Mouse (Mus musculus) testis, postnatal 10 days (tissue): ENCODE measurements around the gene 4930503B20Rik.

ENCODE experiments used
- DNase-seq: peaks from one replicate; pipeline ENCODE4 v3.0.0; 2021; ENCODE audit warnings: low spot score

4930503B20Rik gene

DNA sequence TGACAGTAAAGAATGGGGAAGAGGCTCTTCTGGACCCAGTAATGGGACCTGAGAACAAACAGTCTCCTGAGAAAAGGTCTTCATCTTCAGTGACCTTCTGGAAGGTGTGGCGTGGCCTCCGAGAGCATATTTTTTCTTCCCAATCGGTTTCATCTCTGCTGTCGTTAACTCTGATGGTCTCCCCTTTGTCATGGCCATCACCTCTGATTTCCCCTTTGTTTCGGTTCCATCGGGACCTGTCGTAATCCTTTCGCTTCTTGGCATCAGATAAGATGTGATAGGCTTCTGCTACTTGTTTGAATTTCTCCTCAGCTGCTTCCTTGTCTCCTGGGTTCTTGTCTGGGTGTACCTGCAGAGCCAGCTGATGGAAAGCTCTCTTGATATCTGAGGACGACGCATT lies 401 bp downstream of the 4930503B20Rik start:
- DNase-seq = no peak

DNA sequence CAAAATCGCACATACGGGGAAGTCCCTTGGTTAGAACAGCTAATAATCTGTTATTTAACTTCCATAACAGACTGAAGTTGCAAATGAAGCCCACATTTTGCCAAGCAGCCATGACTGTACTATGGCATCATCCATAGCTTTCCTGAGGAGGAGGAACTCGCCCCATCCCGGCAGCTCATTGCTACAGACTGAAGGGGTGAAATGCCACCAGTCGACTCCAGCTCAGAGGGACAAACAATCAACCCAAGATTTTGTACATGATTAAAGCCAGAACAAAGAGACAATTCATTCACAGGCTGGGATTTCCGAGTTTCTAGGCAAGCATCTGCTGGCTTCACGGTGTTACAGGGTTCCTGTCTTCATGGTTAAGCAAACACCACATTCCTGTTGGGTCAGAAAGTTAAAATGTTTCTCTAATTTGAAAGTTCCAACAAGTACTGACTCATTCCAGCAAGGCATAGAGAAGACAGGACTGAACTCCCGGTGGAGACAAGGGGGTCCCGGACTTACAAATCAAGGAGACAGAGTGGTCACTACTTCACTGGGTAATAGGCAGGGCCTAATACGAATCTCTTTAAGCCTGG lies 1.7 kb downstream of the 4930503B20Rik start:
- DNase-seq = no peak

DNA sequence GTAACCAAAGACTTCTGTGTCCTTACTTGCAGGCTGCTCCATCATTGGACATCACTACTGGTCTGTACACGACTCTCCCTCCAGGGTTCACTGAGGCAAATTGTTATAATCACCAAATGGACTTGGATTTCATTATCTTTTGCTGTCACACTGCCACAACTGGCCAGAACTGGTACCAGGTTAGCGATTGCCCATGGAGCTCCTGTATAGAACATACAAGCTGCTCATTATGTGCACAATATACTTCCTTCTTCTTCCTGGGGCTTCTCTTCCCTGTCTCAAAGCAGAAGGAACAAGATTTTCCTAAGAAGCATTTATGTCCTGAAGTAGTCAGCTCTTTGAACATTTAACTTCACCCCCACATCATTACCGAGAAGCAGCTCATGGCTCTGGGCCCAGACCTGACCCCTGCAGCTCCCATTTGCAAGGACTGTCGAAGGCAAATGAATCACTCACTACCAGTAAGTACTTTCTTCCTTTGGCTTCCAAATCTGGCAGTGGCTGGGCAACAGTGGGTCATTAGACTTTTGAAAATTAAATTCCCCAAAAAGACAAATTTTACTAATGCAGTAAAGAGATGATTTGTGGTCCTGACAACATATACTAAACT lies 9.2 kb downstream of the 4930503B20Rik start:
- DNase-seq = no peak

DNA sequence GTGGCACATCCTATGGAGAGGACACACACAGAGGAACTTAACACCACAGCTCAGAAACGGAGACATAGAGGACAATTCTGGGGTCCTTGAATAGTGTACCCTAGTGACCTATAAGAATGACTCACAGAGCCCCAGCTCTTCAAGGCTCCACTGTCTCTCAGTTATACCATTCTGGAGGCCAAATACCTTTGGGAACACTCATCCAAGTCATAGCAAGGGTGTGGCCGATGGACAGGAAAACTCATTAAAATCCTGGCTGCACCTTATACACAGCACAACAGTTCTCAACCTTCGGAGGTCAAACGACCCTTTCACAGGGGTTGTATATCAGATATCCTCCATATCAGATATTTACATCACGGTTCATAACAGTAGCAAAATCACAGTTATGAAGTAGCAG lies 18.6 kb downstream of the 4930503B20Rik start:
- no peak for DNase-seq

DNA sequence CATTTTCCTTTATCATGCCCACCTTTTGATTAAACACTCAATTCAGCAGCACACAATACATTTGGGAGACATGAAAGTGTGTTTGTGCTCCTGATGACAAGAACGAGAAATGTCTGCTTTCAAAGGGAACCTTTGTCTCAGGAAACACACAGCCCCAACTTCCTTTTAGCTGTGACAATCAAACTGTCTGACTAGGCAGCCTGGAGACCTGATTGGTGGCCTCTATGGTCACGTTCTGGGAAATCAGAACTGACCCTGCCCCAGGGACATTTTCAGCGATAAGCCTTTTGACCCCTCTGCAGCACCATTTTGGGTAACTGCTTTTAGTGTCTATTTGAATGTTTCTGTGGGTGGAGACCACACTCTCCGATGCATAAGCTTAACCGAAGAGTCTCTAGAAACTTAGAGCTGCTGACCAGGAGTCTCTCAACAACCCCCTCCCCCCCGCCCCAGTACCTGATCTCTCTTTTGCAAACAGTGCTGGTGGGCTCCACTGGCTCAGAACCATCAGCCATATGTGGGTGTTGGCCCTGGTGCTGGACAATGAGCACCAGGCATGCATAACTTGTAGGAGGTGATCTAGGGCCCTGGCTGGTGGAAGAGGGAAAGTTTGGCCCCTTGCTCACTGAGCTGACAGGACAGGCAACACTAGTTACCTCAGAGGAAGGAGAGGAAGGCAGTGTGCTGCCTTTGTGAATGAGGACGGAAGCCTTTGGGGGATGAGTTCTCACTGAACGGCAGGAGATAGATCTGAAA lies 22.7 kb downstream of the 4930503B20Rik start:
- DNase-seq = no peak

DNA sequence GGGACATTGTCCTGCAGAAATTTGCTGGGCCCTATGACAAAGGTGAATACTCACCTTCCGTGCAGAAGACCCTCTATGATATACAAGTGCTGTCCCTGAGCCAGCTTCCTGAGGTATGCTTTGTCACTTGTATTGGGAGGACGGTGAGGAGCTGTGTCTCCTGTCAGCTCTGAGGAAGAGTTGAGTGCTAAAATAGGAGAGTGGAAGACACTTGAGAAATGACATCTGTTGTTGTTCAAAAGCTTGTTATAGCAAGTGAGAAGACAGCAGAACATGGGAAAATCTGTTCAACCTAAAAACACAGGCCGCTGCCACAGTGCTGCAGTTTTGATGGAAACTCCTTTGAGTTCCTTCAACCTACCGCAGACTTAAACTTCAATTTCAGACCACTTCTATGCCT lies 25.4 kb downstream of the 4930503B20Rik start:
- no peak for DNase-seq

DNA sequence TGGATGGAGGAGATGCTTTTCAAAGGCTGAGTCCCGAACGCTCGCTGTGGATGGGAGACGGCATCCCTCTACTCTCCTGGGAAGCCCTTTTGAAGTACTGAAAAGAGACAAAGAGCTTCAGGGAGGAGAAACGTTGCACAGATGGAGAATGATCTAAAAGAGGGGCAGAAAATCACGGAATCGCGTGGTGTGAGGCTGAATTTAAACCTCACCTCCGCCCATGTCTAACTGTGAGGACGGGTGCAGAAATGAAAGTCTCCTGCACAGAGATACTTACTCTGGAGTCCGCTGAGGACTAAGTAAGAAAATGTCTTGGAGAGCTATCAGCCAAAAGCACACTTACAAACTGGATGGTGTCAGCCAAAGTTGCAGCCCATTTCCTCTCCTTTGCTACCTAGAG lies 29.2 kb downstream of the 4930503B20Rik start:
- DNase-seq = no peak

DNA sequence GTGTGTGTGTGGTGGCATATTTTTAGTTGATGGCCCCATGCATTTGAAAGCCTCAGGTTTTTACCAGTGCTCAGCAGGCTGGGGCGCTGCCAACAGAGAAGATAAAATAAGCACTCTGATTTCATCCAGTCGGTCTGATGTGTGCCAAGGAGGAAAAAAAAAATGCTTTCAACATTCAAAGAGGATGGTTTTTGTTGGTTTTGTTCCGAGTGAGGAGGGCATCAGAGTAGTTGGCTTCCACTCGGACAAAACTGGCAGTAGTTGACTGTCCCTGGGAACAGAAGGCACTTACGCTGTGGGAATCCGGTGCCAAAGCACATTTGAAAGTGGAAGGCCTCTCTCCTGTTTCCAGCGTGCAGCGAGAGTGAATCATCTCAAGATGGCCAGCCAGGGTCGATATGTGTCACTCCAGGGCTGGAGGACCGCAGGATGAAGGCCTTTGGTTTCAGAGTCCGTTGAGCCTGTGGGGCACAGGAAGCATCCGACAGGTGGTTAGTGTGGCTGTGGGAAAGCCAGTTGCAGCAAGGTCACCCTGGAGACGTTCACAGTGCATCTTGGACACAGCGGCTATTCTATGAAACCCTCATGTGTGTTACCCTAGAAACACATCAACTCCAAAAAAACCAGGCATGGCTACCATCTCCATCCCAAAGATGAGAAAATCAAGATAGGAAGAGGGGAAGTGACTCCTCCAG lies 30.4 kb downstream of the 4930503B20Rik start:
- DNase-seq = no peak

DNA sequence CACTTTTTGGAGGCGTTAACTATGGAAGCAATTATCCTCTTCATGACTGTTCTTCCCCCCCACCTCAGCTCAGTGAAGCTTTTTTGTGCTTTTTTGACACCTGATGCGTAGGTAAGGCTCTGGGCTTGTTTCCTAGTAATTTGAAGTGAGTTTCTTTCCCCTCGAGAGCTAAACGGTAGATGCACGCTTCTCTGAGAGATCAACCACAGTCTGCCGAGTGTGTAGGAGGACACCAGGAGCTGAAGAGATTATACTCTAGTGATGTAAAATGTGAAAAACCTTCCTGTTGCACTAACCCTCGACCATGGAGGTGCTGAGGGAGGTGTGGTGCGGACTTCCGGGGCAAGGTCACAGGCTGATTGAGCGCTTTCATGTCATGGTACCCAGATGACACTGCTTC lies 31.0 kb downstream of the 4930503B20Rik start:
- no peak for DNase-seq

DNA sequence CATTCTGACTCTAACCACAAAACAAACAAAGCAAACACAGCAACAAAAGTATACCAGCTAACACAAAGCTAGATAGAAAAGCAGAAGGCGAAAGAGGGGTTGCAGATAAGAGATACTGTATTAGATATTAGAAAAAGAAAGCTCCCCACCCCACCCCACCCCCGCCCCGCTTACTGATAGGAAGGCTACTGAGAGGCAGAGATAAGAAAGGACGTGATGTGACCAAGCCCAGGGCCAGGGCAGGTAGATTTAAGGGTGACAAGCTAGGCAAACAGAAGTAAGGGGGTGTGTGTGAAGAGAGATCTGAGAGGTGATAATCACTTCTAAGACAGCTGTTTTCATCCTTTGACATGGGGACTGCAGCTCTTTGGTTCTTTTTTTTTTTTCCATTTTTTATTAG lies 32.8 kb downstream of the 4930503B20Rik start:
- DNase-seq = no peak

DNA sequence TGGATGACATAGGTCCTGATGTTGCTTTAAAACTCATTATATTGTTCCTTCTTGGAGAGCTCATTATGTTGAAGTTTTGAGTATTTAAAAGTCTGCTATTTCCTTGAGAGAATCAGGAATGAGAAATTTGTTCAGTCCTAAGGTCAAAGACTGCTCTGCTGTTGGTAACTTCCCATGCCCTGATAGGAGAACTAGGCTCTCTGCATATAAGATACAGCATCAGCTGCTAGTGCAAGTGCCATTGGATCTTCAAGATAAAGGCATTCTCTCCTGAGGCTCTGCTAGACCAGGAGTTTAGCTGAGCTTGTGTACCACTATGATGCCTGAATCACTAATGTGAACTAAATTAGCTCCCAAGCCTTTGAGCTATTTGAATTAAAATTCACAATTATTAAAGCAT lies 33.2 kb downstream of the 4930503B20Rik start:
- no peak for DNase-seq

DNA sequence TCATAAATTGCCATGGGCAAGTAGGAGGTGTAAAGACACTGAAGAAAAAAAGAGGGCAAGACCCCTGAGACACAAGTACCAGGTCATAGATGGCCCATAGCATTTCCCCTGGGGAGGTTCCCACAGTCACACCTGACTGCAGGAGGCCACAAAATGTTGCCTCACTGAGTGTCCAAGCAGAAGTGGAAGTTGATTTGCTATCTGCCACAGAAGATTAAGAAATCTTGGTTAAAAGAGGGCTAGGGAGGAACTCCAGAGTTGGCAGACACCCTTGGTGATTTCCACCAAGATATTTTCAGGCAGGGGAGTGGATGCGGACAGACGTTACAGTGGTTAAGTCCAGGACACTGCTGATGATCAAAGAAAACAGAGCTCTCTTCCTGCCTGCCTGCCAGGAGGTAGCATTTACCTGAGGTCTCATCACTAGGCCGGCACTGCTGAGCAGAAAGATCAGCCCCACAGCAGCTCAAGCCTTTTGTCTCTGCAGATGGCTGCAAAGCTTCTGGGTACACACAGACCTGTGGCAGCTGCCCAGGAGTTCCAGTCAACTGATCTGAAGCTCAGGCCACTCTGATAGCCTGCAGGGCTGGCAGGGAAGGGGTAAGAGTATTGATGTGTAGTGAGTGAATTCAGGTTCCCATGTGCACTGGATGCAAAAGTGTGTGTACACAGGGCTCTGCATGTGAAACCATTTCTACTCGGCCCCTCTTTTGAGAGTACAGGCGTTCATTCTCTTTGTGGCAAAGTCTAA lies 34.4 kb downstream of the 4930503B20Rik start:
- DNase-seq = no peak

DNA sequence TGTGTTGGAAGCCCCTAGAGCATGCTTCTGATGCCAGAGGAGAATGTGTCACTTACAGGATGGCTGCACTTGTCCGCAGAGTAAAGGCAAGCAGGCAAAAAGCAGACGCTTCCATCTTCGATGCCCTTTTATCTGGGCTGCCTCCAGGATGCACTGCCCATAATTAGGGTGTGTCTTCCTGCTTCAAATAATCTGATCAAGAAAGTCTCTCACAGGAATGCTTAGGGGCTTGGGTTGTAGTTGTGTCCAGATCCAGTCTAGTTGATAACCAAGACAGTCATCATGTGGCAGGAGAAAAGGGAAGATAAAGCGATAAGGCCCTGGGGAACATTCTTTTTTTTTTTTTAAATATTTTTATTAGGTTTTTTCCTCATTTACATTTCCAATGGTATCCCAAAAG lies 35.6 kb downstream of the 4930503B20Rik start, which contains the start of gene Dnase2b:
Dnase2b (minus strand) TSS at position 101 of the 400 bp plus-strand sequence.
- no peak for DNase-seq

DNA sequence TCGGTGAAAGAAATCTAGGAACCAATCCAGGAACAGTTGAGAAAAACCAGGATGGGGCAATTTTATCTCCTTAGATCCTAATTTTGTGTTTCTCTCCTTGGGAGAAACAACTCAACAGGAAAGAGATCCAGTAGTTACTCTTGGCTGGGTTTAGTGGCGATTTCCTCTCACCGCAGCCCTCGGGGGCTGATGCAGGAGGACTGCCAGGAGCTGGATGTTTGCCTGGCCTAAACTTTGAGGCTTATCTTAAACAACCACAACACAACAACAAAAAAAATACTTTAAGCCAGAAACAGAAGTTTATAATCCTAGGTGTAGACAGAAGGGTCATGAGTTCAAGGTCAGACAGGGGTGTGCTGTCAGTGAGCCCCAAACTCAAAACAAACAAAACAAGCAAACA lies 39.3 kb downstream of the 4930503B20Rik start:
- DNase-seq = no peak

DNA sequence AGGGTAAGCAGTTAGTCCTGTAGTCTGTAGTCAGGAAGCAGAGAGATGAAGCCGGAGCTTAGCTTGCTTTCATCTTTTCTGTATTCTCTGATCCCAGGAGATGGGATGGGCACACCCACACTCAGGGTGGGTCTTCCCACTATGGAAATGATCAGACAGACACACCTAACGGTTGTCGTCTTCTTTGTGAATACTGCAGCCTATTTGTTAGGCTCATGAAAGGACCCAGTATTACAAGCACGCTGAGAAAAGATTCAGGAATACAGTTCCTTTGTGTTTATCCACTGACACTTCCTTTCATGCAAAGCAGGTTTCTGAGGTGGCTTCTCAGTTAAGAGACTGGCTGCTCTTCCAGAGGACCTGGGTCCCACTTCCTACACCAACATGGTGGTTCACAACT lies 39.9 kb downstream of the 4930503B20Rik start:
- no peak for DNase-seq

DNA sequence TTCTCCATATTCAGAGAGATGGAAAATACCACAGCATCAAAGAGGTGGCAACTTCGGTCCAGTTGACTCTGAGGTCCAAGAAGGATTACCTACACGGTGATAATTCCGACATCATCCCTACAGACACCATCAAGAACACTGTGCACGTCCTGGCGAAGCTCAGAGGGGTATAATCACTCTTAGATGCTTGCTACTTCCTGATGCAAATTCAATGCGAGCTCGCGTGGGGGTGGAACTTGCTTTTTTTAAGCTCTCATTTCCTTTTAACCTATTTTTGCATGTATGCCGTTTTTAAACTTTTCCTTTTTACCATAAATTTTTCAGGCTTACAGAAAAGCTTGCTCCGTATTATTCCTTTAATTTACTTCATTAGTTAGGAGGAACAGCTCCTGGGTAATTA lies 40.8 kb downstream of the 4930503B20Rik start:
- DNase-seq = no peak

DNA sequence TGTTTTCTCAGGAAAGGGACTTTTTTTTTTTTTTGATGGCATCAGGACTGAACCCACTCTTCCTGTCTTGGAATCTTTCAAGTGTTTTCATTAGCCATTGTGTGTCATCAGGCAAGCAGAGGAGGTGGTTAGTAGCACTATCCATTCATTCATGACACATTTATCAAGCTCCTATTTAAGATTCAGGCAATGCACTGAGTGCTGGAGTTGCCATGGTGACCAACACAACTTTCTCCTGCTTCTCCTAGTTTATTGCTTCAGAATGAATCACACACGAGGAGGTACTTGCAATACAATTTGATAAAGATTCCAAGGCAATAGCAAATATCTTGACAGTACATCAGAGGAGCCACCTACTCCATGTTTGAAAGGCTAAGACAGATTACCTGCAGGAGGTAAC lies 43.7 kb downstream of the 4930503B20Rik start:
- DNase-seq = no peak

DNA sequence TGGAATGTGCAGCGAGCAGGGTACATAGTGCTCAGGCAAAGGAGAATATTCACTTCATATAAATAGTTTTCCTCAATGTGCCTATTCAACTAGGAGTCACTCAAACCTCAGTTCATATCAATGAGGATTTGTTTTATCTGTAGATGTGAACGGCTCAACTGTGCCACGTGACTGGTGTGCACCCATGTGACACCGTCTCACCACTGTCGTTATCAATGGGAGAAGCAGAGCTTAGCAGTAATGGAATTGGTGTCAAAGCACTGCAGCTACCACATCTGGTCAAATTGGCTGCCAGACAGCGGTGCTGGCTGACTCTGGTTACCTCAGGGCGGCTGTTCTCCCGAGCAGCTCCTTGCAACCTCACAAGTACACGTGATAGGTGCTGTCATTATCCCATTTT lies 46.5 kb downstream of the 4930503B20Rik start:
- no peak for DNase-seq

DNA sequence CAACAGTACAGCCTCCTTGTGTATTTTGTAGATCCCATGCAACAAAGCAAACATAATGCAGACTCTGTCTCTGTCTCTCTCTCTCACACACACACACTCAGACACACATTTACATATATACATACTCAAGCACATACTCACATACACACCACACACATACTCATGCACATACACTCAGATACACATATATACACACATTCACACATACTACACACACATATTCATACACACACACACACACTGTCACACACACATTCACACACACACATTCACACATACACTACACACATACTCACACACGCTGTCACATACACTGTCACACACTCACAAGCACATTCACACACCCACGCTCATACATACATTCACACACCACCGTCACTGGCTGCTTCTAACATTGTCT lies 48.6 kb downstream of the 4930503B20Rik start:
- no peak for DNase-seq

DNA sequence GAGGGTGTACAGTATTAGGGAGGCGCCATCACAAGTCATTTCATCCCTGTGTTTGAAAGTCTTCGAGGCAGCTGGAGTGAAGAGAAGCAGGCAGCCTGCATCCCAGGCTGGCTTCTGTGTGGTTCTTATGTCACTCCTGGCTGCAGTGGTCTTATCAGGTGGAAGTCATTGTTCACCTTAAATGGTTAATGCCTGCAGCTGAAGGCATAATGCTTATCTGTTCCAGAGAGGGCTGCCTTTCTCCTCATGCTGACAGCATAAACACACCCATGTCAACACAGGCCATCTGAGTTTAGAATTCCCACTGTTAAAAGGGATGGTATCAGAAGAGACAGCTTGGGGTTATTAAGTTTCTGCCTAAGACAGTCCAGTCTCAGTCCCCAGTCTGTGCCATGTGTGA lies 49.9 kb downstream of the 4930503B20Rik start:
- DNase-seq = no peak

DNA sequence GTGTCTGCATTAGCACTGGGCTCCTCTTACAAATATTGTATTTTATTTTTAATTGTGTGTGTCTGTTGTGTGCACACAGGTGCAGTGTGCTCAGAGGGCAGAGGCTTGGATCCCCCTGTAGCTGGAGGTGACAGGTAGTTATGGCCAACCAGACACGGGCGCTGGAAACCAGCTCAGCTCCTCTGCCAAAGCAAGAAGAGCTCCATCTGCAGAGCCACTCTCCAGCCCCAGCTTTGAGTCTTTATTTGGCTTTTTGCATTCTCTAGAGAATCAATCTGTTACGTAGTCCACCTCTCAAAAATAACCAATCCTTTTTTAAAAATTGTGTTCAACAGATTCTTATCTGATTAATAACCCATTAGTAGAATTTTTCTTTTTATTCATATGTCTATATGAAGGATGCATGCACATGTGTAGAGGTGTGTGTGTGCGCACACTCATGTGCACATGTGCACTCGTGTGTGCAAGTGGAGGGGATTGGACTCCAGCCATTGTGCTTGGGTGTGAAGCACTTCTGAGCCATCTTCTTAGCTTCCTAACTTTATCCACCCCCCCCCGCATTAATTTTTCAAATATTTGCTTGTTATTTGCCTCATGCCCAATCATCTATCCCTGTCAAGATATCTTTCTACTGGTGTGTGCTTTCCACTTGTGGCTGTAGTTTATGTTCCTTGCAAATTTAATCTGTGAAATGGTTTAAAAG lies 51.8 kb downstream of the 4930503B20Rik start:
- DNase-seq = no peak

DNA sequence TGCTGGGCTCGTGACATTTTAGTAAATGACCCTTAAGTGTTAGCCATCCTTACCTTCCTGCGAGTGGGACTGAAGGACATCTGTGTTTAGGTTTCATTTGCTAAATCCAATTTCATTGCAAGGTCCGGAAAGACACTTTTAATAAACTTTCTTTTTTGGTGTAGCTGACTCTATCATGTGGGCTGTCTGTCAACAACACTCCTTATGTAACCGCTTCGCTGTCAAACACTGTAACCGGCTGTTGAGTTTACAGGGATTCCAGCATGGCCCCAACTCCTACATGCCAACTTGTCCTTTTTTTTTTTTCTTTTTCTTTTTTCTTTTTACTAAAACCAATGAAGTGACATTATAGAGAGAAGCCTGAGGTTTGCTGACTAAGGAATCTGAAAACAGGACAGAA lies 52.7 kb downstream of the 4930503B20Rik start:
- DNase-seq = no peak
